Mouse (Mus musculus) T-helper 1 cell (primary cell): ENCODE measurements at regions not wholly inside any gene's neighbourhood (a gene's known extent, or its start where the extent isn't known, plus 50 kb on each side); places are given as distances from the start of the nearest gene placed in this dataset.

Experiments
- in situ Hi-C: fragments of 300-600 bp; cut with MboI, MseI; formaldehyde crosslinking; loops from one replicate; pipeline ENCODE4 v1.15.1; 2025; ENCODE audit warnings: high pct_unique_total_duplicates

GRCm38 (mm10) chrX:139392777-139393176, 59.3 kb downstream of the Trap1a start:
- in situ Hi-C loops, result no loop called here

- in situ Hi-C loops, result loop anchor here (10.0 kb wide), 1 partner anchor 348 kb away; no protein-coding TSS in a partner anchor
These were observed 63.5 kb upstream of the D330045A20Rik start for GRCm38 (mm10) chrX:139416701-139417100.

GRCm38 (mm10) chrX:139419867-139420266, 60.3 kb upstream of the D330045A20Rik start:
- in situ Hi-C loops, result loop anchor here (5.0 to 10.0 kb wide), 2 partner anchors 237 to 345 kb away; no protein-coding TSS in a partner anchor

GRCm38 (mm10) chrX:139424307-139424706, 55.9 kb upstream of the D330045A20Rik start:
- in situ Hi-C loops, result loop anchor here (5.0 kb wide), 1 partner anchor 233 kb away; no protein-coding TSS in a partner anchor
